Mouse (Mus musculus) midbrain, embryonic 12.5 days (tissue): ENCODE data around the gene Adamts18. TPM values are rescaled to one million over a fixed set of nuclear protein-coding genes. Genes with fewer than 3 reads are reported as not detected.

Experiments used
- ATAC-seq: fragments of 200-750 bp; cut with Nextera tagmentation; 2 replicates; pipeline ENCODE4 v1.8.0; 2017; ENCODE audit warnings: low read depth, moderate TSS enrichment, moderate library complexity; ENCODE audit not compliant: low FRiP score
- H3K27ac ChIP-seq: fragments of 300-500 bp; sonication (generic); replicated peaks from 2 replicates; pipeline ENCODE4 v1.5.1; 2016; ENCODE audit warnings: mild to moderate bottlenecking
- H3K27me3 ChIP-seq: fragments of 300-500 bp; sonication (generic); 2 replicates; pipeline ENCODE4 v1.6.1; 2016; ENCODE audit warnings: mild to moderate bottlenecking
- H3K36me3 ChIP-seq: fragments of 300-500 bp; sonication (generic); 2 replicates; pipeline ENCODE4 v1.6.1; 2016
- H3K4me1 ChIP-seq: fragments of 300-500 bp; sonication (generic); 2 replicates; pipeline ENCODE4 v1.6.1; 2016
- H3K4me2 ChIP-seq: fragments of 300-500 bp; sonication (generic); replicated peaks from 2 replicates; pipeline ENCODE4 v1.6.1; 2016; ENCODE audit warnings: mild to moderate bottlenecking, moderate library complexity
- H3K4me3 ChIP-seq: fragments of 300-500 bp; sonication (generic); 2 replicates; pipeline ENCODE4 v1.5.1; 2016; ENCODE audit warnings: mild to moderate bottlenecking
- H3K9ac ChIP-seq: fragments of 300-500 bp; sonication (generic); replicated peaks from 2 replicates; pipeline ENCODE4 v1.6.1; 2016; ENCODE audit warnings: mild to moderate bottlenecking, moderate library complexity
- H3K9me3 ChIP-seq: fragments of 300-500 bp; sonication (generic); 2 replicates; pipeline ENCODE4 v1.6.1; 2016; ENCODE audit warnings: mild to moderate bottlenecking
- WGBS: fragments of 180-500 bp; shearing (Covaris S2); methylation state at CpG from one replicate; pipeline ENCODE4 v1.1.7; 2016; 5-methylcytosine and 5-hydroxymethylcytosine counted together
- polyA plus RNA-seq: library from polyadenylated mRNA; unstranded; fragments of >200 nt; fragmentation: Nextera tagmentation; extraction: Ambion mirVana; gene quantifications from 2 replicates; pipeline ENCODE4 v1.2.1, GENCODE M21; 2016

Gene Adamts18
- polyA plus RNA-seq, 1 experiment from 2014 or later, result 1.1 TPM

GRCm38 (mm10) chr8:113672599-113673255 lies 175.8 kb downstream of the Adamts18 start:
- peaks cover 3% of the 10 kb centered on the region; the same call in 1 of the 2 replicates for H3K4me1 ChIP-seq
- H3K9me3 ChIP-seq, result no peaks in the 10 kb centered on the region
- no peak overlapping the region for H3K4me3 ChIP-seq
- H3K27ac ChIP-seq, result no peak overlapping the region
- no peak overlapping the region for H3K4me2 ChIP-seq
- WGBS, result 76% methylated on average over 11 of the region's 11 CpGs
- H3K36me3 ChIP-seq, result no peaks in the 10 kb centered on the region
- no peak for ATAC-seq
- no peaks in the 10 kb centered on the region for H3K27me3 ChIP-seq
- H3K9ac ChIP-seq, result no peak overlapping the region

- no peaks in the 10 kb centered on the region for H3K9me3 ChIP-seq
- no peak overlapping the region for H3K4me2 ChIP-seq
- peaks cover 10% of the 10 kb centered on the region; the same call in 1 of the 2 replicates for H3K4me1 ChIP-seq
- H3K27me3 ChIP-seq, result no peaks in the 10 kb centered on the region
- no peak for ATAC-seq
- 87% methylated on average over 10 of the region's 10 CpGs for WGBS
- H3K9ac ChIP-seq, result no peak overlapping the region
- no peaks in the 10 kb centered on the region for H3K36me3 ChIP-seq
- H3K4me3 ChIP-seq, result no peak overlapping the region
- no peak overlapping the region for H3K27ac ChIP-seq
Observed at GRCm38 (mm10) chr8:113669924-113670323, 178.6 kb downstream of the Adamts18 start.

GRCm38 (mm10) chr8:113666714-113667432 lies 181.7 kb downstream of the Adamts18 start:
- no peak overlapping the region for H3K4me3 ChIP-seq

GRCm38 (mm10) chr8:113665951-113666350 lies 182.6 kb downstream of the Adamts18 start:
- no peaks in the 10 kb centered on the region for H3K27me3 ChIP-seq
- H3K36me3 ChIP-seq, result no peaks in the 10 kb centered on the region
- no peak overlapping the region for H3K4me2 ChIP-seq
- WGBS, result 75% methylated on average over 8 of the region's 8 CpGs
- H3K9ac ChIP-seq, result no peak overlapping the region
- H3K9me3 ChIP-seq, result no peaks in the 10 kb centered on the region
- 0 out of 2 replicates have a peak, but pooled peaks cover 10% of the 10 kb centered on the region for H3K4me1 ChIP-seq
- no peak overlapping the region for H3K4me3 ChIP-seq
- no peak overlapping the region for H3K27ac ChIP-seq
- no peak for ATAC-seq

More at GRCm38 (mm10) chr8:113666714-113667432, 181.7 kb downstream of the Adamts18 start:
- peak; percentile 31 for ATAC-seq
- Histone ChIP-seq H3K27ac (no peak overlapping the region), H3K4me1 (0 out of 2 replicates have a peak, but pooled peaks cover 10% of the 10 kb centered on the region), H3K9me3 (no peaks in the 10 kb centered on the region), H3K27me3 (no peaks in the 10 kb centered on the region), H3K9ac (no peak overlapping the region), H3K4me2 (no peak overlapping the region), H3K36me3 (no peaks in the 10 kb centered on the region)
- 66% methylated on average over 16 of the region's 16 CpGs for WGBS

GRCm38 (mm10) chr8:113665036-113665435 lies 183.5 kb downstream of the Adamts18 start:
- no peaks in the 10 kb centered on the region for H3K27me3 ChIP-seq
- no peak overlapping the region for H3K9ac ChIP-seq
- no peak overlapping the region for H3K4me3 ChIP-seq
- H3K36me3 ChIP-seq, result no peaks in the 10 kb centered on the region
- H3K27ac ChIP-seq, result no peak overlapping the region
- 54% methylated on average over 4 of the region's 4 CpGs for WGBS
- H3K9me3 ChIP-seq, result no peaks in the 10 kb centered on the region
- peak; percentile 42 for ATAC-seq
- no peak overlapping the region for H3K4me2 ChIP-seq
- 0 out of 2 replicates have a peak, but pooled peaks cover 10% of the 10 kb centered on the region for H3K4me1 ChIP-seq

GRCm38 (mm10) chr8:113664544-113664943 lies 184.0 kb downstream of the Adamts18 start:
- Histone ChIP-seq H3K4me2 (no peak overlapping the region), H3K36me3 (no peaks in the 10 kb centered on the region), H3K9ac (no peak overlapping the region), H3K4me1 (0 out of 2 replicates have a peak, but pooled peaks cover 10% of the 10 kb centered on the region), H3K4me3 (no peak overlapping the region), H3K27me3 (no peaks in the 10 kb centered on the region), H3K9me3 (no peaks in the 10 kb centered on the region), H3K27ac (no peak overlapping the region)
- peak; percentile 68 for ATAC-seq
- WGBS, result 6% methylated on average over 2 of the region's 2 CpGs

- H3K36me3 ChIP-seq, result no peaks in the 10 kb centered on the region
- no peak overlapping the region for H3K9ac ChIP-seq
- no peaks in the 10 kb centered on the region for H3K9me3 ChIP-seq
- no peaks in the 10 kb centered on the region for H3K27me3 ChIP-seq
- no peak overlapping the region for H3K4me3 ChIP-seq
- 0 out of 2 replicates have a peak, but pooled peaks cover 5% of the 10 kb centered on the region for H3K4me1 ChIP-seq
- H3K4me2 ChIP-seq, result no peak overlapping the region
- ATAC-seq, result no peak
- 88% methylated on average over 1 of the region's 1 CpGs for WGBS
- H3K27ac ChIP-seq, result no peak overlapping the region
Observed at GRCm38 (mm10) chr8:113660128-113660527, 188.4 kb downstream of the Adamts18 start.

- no peak for ATAC-seq
- H3K27ac ChIP-seq, result no peak overlapping the region
- no peaks in the 10 kb centered on the region for H3K36me3 ChIP-seq
- 83% methylated on average over 11 of the region's 11 CpGs for WGBS
- no peaks in the 10 kb centered on the region; the same call in 1 of the 2 replicates for H3K27me3 ChIP-seq
- no peak overlapping the region for H3K4me3 ChIP-seq
- no peaks in the 10 kb centered on the region for H3K9me3 ChIP-seq
- H3K4me2 ChIP-seq, result no peak overlapping the region
- H3K4me1 ChIP-seq, result no peaks in the 10 kb centered on the region
- no peak overlapping the region for H3K9ac ChIP-seq
Observed at GRCm38 (mm10) chr8:113656681-113657298, 191.7 kb downstream of the Adamts18 start.

- no peaks in the 10 kb centered on the region for H3K9me3 ChIP-seq
- H3K36me3 ChIP-seq, result no peaks in the 10 kb centered on the region
- no peak overlapping the region for H3K4me3 ChIP-seq
- H3K27me3 ChIP-seq, result no peaks in the 10 kb centered on the region; the same call in 1 of the 2 replicates
- WGBS, result 91% methylated on average over 5 of the region's 5 CpGs
- no peak overlapping the region for H3K27ac ChIP-seq
- no peak overlapping the region for H3K9ac ChIP-seq
- H3K4me2 ChIP-seq, result no peak overlapping the region
- no peaks in the 10 kb centered on the region for H3K4me1 ChIP-seq
- ATAC-seq, result no peak
Observed at GRCm38 (mm10) chr8:113656154-113656553, 192.4 kb downstream of the Adamts18 start.

- no peak overlapping the region for H3K4me2 ChIP-seq
- H3K4me1 ChIP-seq, result no peaks in the 10 kb centered on the region
- no peaks in the 10 kb centered on the region for H3K36me3 ChIP-seq
- WGBS, result 64% methylated on average over 4 of the region's 4 CpGs
- no peak for ATAC-seq
- H3K9me3 ChIP-seq, result no peaks in the 10 kb centered on the region
- no peak overlapping the region for H3K27ac ChIP-seq
- no peak overlapping the region for H3K9ac ChIP-seq
- no peaks in the 10 kb centered on the region; the same call in 1 of the 2 replicates for H3K27me3 ChIP-seq
- H3K4me3 ChIP-seq, result no peak overlapping the region
Observed at GRCm38 (mm10) chr8:113653151-113653550, 195.4 kb downstream of the Adamts18 start.

- 87% methylated on average over 11 of the region's 12 CpGs for WGBS
- no peak for ATAC-seq
Observed at GRCm38 (mm10) chr8:113652450-113652849, 196.1 kb downstream of the Adamts18 start.

More at GRCm38 (mm10) chr8:113652450-113652849, 196.1 kb downstream of the Adamts18 start:
- Histone ChIP-seq H3K36me3 (no peaks in the 10 kb centered on the region), H3K9ac (no peak overlapping the region), H3K4me1 (no peaks in the 10 kb centered on the region), H3K4me2 (no peak overlapping the region), H3K4me3 (no peak overlapping the region), H3K27ac (no peak overlapping the region), H3K9me3 (no peaks in the 10 kb centered on the region), H3K27me3 (no peaks in the 10 kb centered on the region; the same call in 1 of the 2 replicates)
